Mouse (Mus musculus): ENCODE measurements around the gene Nav2. TPM values are rescaled to one million over a fixed set of nuclear protein-coding genes. Genes with fewer than 3 reads are reported as not detected.

The Nav2 gene
- polyA plus RNA-seq, 1 experiment from 2014 or later: 10.1 TPM

DNA sequence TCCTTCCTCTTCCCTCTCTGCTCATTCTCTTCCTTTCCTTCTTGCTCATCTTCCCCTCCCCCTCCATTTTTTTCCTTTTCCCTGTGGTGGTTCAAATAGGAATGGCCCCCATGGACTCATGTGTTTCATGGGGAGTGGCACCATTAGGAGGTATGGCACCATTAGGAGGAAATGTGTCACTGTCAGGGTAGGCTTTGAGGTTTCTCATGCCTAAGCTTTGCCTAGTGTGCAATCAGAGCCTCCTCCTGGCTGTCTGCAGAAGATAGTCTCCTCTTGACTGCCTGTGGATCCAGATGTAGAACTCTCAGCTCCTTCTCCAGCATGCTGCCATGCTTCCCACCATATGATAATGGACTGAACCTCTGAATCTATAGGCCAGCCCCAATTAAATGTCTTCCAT lies 525.4 kb downstream of the Nav2 start:
- Histone ChIP-seq H3K36me3 (ENCODE audit: insufficient read depth, low read length) (no peaks in the 10 kb centered on the region), H3K4me1 (replicated peaks; ENCODE audit: insufficient read depth, low read length) (no peaks in the 10 kb centered on the region), H3K4me2 (ENCODE audit: low read length) (no peak overlapping the region), H3K27me3 (ENCODE audit: insufficient read depth, low read length) (no peaks in the 10 kb centered on the region), H3K9ac (ENCODE audit: low read depth, low read length) (no peak overlapping the region), H3K9me3 (replicated peaks; ENCODE audit: low read length) (no peaks in the 10 kb centered on the region), H3K27ac (no peak overlapping the region), H3K4me3 (replicated peaks; ENCODE audit: low read depth, low read length) (no peak overlapping the region)
- DNase-seq (ENCODE audit: low spot score) (no peak), ATAC-seq (replicated peaks; ENCODE audit: low FRiP score, low read depth) (no peak)
- no peak for TF ChIP-seq CTCF (IDR thresholded peaks at IDR 0.05; ENCODE audit: low read depth)

DNA sequence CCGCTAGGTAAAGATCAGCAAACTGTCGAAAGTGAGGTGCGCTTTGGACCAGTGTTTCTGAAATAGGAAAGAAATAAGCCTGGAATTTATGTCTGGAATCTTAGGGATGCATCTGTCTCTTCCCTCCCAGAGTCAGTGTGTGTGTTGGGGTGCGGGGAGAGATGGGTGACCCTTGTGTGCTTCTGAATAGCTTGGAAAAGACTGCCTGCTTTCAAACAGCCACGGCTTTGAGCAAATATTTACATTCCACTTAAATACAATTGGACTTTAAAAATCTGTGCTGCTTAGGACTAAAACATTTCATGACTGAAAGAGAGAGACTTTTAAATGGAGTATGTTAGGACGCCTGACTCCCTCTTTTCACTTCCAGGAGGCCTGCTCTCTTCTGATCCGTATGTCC lies 528.0 kb downstream of the Nav2 start:
- DNase-seq (ENCODE audit: low spot score): no peak
- no peak overlapping the region for H3K9ac ChIP-seq (ENCODE audit: low read depth, low read length)
- no peak for ATAC-seq (replicated peaks; ENCODE audit: low FRiP score, low read depth)
- no peak for TF ChIP-seq CTCF (IDR thresholded peaks at IDR 0.05; ENCODE audit: low read depth)
- WGBS: 72% methylated on average over 7 of the region's 7 CpGs
- H3K4me1 ChIP-seq (replicated peaks; ENCODE audit: insufficient read depth, low read length): no peaks in the 10 kb centered on the region
- no peaks in the 10 kb centered on the region for H3K27me3 ChIP-seq (ENCODE audit: insufficient read depth, low read length)
- no peak overlapping the region for H3K4me3 ChIP-seq (replicated peaks; ENCODE audit: low read depth, low read length)
- no peaks in the 10 kb centered on the region for H3K9me3 ChIP-seq (replicated peaks; ENCODE audit: low read length)
- H3K27ac ChIP-seq: no peak overlapping the region
- H3K36me3 ChIP-seq (ENCODE audit: insufficient read depth, low read length): no peaks in the 10 kb centered on the region
- H3K4me2 ChIP-seq (ENCODE audit: low read length): no peak overlapping the region

DNA sequence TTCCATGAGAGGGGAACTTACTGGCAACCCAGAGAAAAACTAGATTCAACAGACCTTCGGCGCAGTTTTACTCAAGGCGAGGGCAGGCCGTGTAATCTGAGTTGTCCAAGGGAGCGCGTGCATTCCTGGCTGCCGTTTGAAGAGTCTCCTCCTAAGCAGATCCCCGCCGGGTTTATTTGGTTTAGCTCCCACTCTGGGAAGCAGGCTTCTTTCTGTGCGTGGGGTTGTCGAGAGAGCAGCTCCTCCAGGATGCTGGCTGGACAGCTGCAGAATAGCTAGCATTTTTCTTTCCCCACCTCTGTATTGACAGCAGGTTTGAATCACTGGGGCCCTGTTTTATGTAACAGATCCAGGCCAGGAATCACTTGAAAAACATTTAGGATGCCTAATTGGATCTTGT lies 529.4 kb downstream of the Nav2 start:
- Histone ChIP-seq H3K4me1 (replicated peaks; ENCODE audit: insufficient read depth, low read length) (no peaks in the 10 kb centered on the region), H3K9me3 (replicated peaks; ENCODE audit: low read length) (no peaks in the 10 kb centered on the region), H3K4me2 (ENCODE audit: low read length) (no peak overlapping the region), H3K9ac (ENCODE audit: low read depth, low read length) (no peak overlapping the region), H3K27ac (0 out of 2 replicates have a peak overlapping the region, but pooled peaks have one; percentile 15), H3K27me3 (ENCODE audit: insufficient read depth, low read length) (no peaks in the 10 kb centered on the region), H3K4me3 (replicated peaks; ENCODE audit: low read depth, low read length) (no peak overlapping the region), H3K36me3 (ENCODE audit: insufficient read depth, low read length) (no peaks in the 10 kb centered on the region)
- peak; percentile 84 for DNase-seq (ENCODE audit: low spot score)
- WGBS: 14% methylated on average over 11 of the region's 11 CpGs
- 0 out of 2 replicates have a peak, but pooled peaks have one; percentile 8 for TF ChIP-seq CTCF (IDR thresholded peaks at IDR 0.05; ENCODE audit: low read depth)
- ATAC-seq (replicated peaks; ENCODE audit: low FRiP score, low read depth): peak; percentile 40; the same call in 1 of the 2 replicates

DNA sequence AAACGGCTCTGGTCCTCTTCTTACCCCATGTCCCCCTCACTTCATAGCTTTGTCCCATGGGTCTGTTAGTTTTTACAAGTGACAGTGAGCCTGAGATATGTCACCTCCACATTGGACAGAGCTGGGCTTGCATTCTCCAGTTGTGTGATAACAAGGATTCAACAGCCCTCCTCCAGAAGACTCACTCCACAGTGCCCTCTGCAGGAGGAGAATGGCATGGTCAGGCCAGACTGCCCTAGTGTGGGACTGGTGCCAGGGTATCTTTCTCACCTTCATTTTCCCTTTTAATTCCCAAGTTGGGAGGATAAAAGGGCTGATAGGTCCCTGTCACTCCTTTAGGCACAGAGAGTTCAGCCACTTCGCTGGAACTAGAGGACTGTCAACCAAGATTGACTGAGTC lies 530.6 kb downstream of the Nav2 start:
- H3K4me2 ChIP-seq (ENCODE audit: low read length): no peak overlapping the region
- no peak overlapping the region for H3K27ac ChIP-seq
- H3K9ac ChIP-seq (ENCODE audit: low read depth, low read length): no peak overlapping the region
- H3K27me3 ChIP-seq (ENCODE audit: insufficient read depth, low read length): no peaks in the 10 kb centered on the region
- no peaks in the 10 kb centered on the region for H3K4me1 ChIP-seq (replicated peaks; ENCODE audit: insufficient read depth, low read length)
- H3K36me3 ChIP-seq (ENCODE audit: insufficient read depth, low read length): no peaks in the 10 kb centered on the region
- no peak; the same call in 1 of the 2 replicates for ATAC-seq (replicated peaks; ENCODE audit: low FRiP score, low read depth)
- no peaks in the 10 kb centered on the region for H3K9me3 ChIP-seq (replicated peaks; ENCODE audit: low read length)
- no peak for DNase-seq (ENCODE audit: low spot score)
- 44% methylated on average over 2 of the region's 2 CpGs for WGBS
- no peak overlapping the region for H3K4me3 ChIP-seq (replicated peaks; ENCODE audit: low read depth, low read length)
- peak; percentile 67 for TF ChIP-seq CTCF (IDR thresholded peaks at IDR 0.05; ENCODE audit: low read depth)

DNA sequence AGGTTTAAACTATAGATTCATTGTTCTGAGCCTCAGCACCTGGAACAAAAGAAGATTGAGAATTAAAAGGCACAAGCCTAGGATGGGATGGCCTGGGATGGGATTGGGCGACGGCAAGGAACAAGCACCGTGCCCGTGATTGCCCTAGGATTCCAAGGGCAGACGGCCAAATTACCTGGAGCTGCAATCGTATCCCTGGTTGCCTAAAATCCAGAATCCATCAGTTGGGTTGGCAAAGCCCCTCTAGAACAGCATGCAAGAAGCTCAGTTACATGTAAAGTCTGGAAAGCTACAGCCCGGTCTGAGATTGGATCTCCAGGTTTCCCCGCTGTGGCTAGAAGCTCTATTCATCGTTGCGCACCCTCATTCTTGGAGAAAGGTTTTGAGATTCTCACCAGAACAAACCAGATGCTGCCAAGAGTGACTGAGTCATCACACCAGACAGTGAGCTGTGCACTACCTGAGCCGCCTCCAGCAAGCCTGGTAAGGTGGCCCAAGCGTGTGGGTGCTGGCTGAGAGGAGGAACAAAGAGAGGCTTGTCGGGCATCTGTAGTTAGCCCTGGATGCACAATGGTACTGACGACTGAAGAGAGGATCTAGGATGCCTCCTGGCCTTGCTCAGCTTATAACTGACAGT lies 531.9 kb downstream of the Nav2 start:
- Histone ChIP-seq H3K4me2 (ENCODE audit: low read length) (no peak overlapping the region), H3K9me3 (replicated peaks; ENCODE audit: low read length) (no peaks in the 10 kb centered on the region), H3K4me3 (replicated peaks; ENCODE audit: low read depth, low read length) (no peak overlapping the region), H3K9ac (ENCODE audit: low read depth, low read length) (no peak overlapping the region), H3K36me3 (ENCODE audit: insufficient read depth, low read length) (no peaks in the 10 kb centered on the region), H3K27ac (no peak overlapping the region), H3K27me3 (ENCODE audit: insufficient read depth, low read length) (no peaks in the 10 kb centered on the region), H3K4me1 (replicated peaks; ENCODE audit: insufficient read depth, low read length) (no peaks in the 10 kb centered on the region)
- DNase-seq (ENCODE audit: low spot score) (no peak), ATAC-seq (replicated peaks; ENCODE audit: low FRiP score, low read depth) (no peak)
- no peak for TF ChIP-seq CTCF (IDR thresholded peaks at IDR 0.05; ENCODE audit: low read depth)
- 92% methylated on average over 14 of the region's 14 CpGs for WGBS

DNA sequence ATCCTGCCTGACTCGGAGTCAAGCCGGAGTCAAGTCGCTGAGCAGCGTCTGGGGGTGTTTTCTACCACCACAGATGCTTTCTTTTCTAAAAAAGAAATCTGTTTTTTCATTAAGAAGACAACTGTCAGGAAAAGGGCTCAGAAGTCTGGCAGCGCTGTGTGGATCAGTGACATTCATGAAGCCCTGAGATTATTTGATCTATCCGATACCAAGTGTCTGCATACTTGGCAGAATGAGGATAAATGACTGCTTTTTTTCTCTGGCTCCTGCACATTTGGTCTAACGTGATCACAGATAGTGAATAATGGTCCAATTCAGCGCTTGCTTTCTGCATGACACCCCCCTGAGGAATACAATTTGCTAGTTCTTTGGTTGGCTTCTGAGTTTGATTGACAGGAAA lies 533.7 kb downstream of the Nav2 start:
- H3K36me3 ChIP-seq (ENCODE audit: insufficient read depth, low read length): no peaks in the 10 kb centered on the region
- 39% methylated on average over 8 of the region's 8 CpGs for WGBS
- H3K4me1 ChIP-seq (replicated peaks; ENCODE audit: insufficient read depth, low read length): no peaks in the 10 kb centered on the region
- no peak overlapping the region for H3K4me2 ChIP-seq (ENCODE audit: low read length)
- H3K9me3 ChIP-seq (replicated peaks; ENCODE audit: low read length): no peaks in the 10 kb centered on the region
- no peak overlapping the region for H3K27ac ChIP-seq
- no peak for TF ChIP-seq CTCF (IDR thresholded peaks at IDR 0.05; ENCODE audit: low read depth)
- no peaks in the 10 kb centered on the region for H3K27me3 ChIP-seq (ENCODE audit: insufficient read depth, low read length)
- no peak overlapping the region for H3K4me3 ChIP-seq (replicated peaks; ENCODE audit: low read depth, low read length)
- no peak for DNase-seq (ENCODE audit: low spot score)
- no peak overlapping the region for H3K9ac ChIP-seq (ENCODE audit: low read depth, low read length)
- ATAC-seq (replicated peaks; ENCODE audit: low FRiP score, low read depth): no peak

DNA sequence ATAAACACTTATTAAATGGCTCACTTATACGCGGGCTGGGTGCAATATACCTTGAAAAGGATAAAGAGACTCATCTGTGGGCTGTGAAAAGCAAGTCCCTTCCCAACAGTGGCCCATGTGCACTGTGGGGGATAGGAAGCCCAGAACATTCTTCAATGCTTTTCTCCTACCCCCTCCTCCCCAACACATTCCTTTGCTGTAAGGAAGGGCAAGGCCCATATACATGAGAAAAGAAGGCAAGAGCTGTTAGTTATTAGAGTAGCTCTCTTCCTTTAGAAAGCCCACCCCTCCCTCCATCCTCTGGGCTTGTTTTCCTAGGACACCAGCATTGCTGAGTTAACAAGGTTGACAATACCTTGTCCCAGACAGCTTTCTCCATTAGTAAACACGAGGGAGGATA lies 540.1 kb downstream of the Nav2 start:
- no peak for ATAC-seq (replicated peaks; ENCODE audit: low FRiP score, low read depth)
- Histone ChIP-seq H3K4me2 (ENCODE audit: low read length) (no peak overlapping the region), H3K27me3 (ENCODE audit: insufficient read depth, low read length) (no peaks in the 10 kb centered on the region), H3K9me3 (replicated peaks; ENCODE audit: low read length) (no peaks in the 10 kb centered on the region), H3K36me3 (ENCODE audit: insufficient read depth, low read length) (peaks cover 5% of the 10 kb centered on the region; the same call in 1 of the 2 replicates), H3K4me1 (replicated peaks; ENCODE audit: insufficient read depth, low read length) (no peaks in the 10 kb centered on the region), H3K27ac (peak overlapping the region; percentile 28; the same call in 1 of the 2 replicates), H3K4me3 (replicated peaks; ENCODE audit: low read depth, low read length) (no peak overlapping the region), H3K9ac (ENCODE audit: low read depth, low read length) (no peak overlapping the region)
- no peak for TF ChIP-seq CTCF (IDR thresholded peaks at IDR 0.05; ENCODE audit: low read depth)
- peak; percentile 43 for DNase-seq (ENCODE audit: low spot score)
- WGBS: 72% methylated on average over 3 of the region's 3 CpGs
